Mouse (Mus musculus) kidney, adult 2 months (tissue): Measurements from ENCODE around the gene Cep63. TPM values are rescaled to one million over a fixed set of nuclear protein-coding genes. Genes with fewer than 3 reads are reported as not detected.
A peak's percentile ranks its signal among the peaks of the same experiment; 100 is the strongest.

Source experiments
- DNase-seq: peaks from one replicate; pipeline ENCODE4 v3.0.0; 2021
- H3K27ac ChIP-seq: fragments of 200-500 bp; 2 replicates; pipeline ENCODE4 v1.5.1; 2012; ENCODE audit warnings: low read depth, low read length, control low read depth, inconsistent platforms; ENCODE audit not compliant: insufficient read depth
- H3K27me3 ChIP-seq: fragments of 200-500 bp; replicated peaks from 2 replicates; pipeline ENCODE4 v1.6.1; 2012; ENCODE audit warnings: mild to moderate bottlenecking, moderate library complexity, low read length, inconsistent platforms; ENCODE audit not compliant: control insufficient read depth, insufficient read depth
- H3K36me3 ChIP-seq: fragments of 200-500 bp; 2 replicates; pipeline ENCODE4 v1.6.1; 2012; ENCODE audit warnings: mild to moderate bottlenecking, moderate library complexity, low read length, inconsistent platforms; ENCODE audit not compliant: control insufficient read depth, insufficient read depth
- H3K4me1 ChIP-seq: fragments of 200-500 bp; 2 replicates; pipeline ENCODE4 v1.6.1; 2011; ENCODE audit warnings: low read length; ENCODE audit not compliant: control insufficient read depth, insufficient read depth
- H3K4me3 ChIP-seq: fragments of 200-500 bp; 2 replicates; pipeline ENCODE4 v1.5.1; 2011; ENCODE audit warnings: mild to moderate bottlenecking, low read depth, low read length, control low read depth; ENCODE audit not compliant: insufficient read depth
- CTCF ChIP-seq: fragments of 200-500 bp; conservative IDR thresholded peaks from 2 replicates; pipeline ENCODE4 v1.5.1; 2011; ENCODE audit warnings: low read depth, mild to moderate bottlenecking, control low read depth, low read length, moderate library complexity, mixed read lengths; ENCODE audit not compliant: insufficient read depth, insufficient read length
- POLR2A ChIP-seq: fragments of 200-500 bp; IDR thresholded peaks from one replicate; pipeline ENCODE4 v1.6.1; 2011; ENCODE audit warnings: low read depth, low read length, control low read depth
- WGBS: fragments of 180-500 bp; shearing (Covaris S2); methylation state at CpG from one replicate; pipeline ENCODE4 v1.1.7; 2018; 5-methylcytosine and 5-hydroxymethylcytosine counted together
- polyA plus RNA-seq: library from polyadenylated mRNA; depleted of rRNA; stranded (reverse); fragments of >200 nt; gene quantifications from 2 replicates; pipeline ENCODE4 v1.2.3, GENCODE M21; 2012

The Cep63 gene
- polyA plus RNA-seq, 1 experiment, result 6.9 TPM

DNA sequence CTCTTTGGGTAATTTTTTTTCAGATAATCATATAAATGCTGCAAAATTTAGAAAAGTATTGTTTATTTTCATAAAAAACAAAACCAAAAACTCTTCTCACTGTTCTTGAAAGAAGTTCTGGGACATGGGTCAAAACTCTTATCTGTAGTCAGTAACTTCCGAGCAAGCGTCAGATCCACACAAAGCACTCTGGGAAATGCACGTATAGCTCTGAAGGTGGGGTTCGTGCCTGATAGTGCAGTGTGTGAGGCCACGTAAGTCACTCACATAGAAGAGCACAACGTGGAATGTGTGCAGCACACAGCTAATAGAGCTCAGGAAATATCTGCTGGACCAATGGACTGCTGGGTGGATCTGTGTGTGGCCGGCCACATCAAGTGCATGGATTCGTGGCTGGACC, 13.2 kb upstream of the Cep63 start:
- Histone ChIP-seq H3K36me3 (no peaks in the 10 kb centered on the region), H3K4me3 (no peak overlapping the region), H3K27ac (0 out of 2 replicates have a peak overlapping the region, but pooled peaks have one; percentile 4), H3K4me1 (no peaks in the 10 kb centered on the region), H3K27me3 (no peaks in the 10 kb centered on the region)
- 71% methylated on average over 8 of the region's 8 CpGs for WGBS
- no peak for TF ChIP-seq CTCF
- TF ChIP-seq POLR2A, result no peak
- DNase-seq, result no peak

- WGBS, result 51% methylated on average over 7 of the region's 7 CpGs
- Histone ChIP-seq H3K27ac (peak overlapping the region; percentile 11; the same call in 1 of the 2 replicates), H3K4me1 (no peaks in the 10 kb centered on the region)
Observed at GRCm38 (mm10) chr9:102638963-102639362, 12.6 kb upstream of the Cep63 start.

GRCm38 (mm10) chr9:102637115-102637514, 10.8 kb upstream of the Cep63 start:
- 39% methylated on average over 4 of the region's 4 CpGs for WGBS
- TF ChIP-seq CTCF (no peak), POLR2A (no peak)

More at GRCm38 (mm10) chr9:102638963-102639362, 12.6 kb upstream of the Cep63 start:
- peak; percentile 45 for DNase-seq
- Histone ChIP-seq H3K36me3 (no peaks in the 10 kb centered on the region), H3K4me3 (no peak overlapping the region), H3K27me3 (no peaks in the 10 kb centered on the region)
- TF ChIP-seq POLR2A (no peak), CTCF (no peak)

DNA sequence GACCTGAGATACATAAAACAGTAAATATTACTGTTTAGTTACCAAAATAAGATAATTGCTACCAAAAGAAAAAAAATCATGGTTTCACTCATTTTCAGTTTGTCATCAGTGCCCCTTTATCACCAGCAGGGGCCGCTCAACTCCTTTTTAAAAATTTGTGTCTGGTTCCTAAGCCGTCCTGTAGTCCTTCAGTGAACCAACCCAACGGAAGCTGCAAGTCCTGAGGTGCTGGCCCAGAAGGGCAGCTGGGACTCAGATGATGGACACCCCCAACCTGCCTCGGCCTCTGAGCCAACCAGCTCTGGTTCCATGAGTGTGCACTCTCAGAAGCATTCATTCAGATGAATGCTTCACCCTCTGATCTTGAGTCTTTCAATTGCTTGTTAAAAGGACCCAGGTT, 10.2 kb upstream of the Cep63 start:
- Histone ChIP-seq H3K4me3 (no peak overlapping the region), H3K27ac (no peak overlapping the region), H3K36me3 (no peaks in the 10 kb centered on the region; the same call in 1 of the 2 replicates), H3K4me1 (no peaks in the 10 kb centered on the region; the same call in 1 of the 2 replicates), H3K27me3 (no peaks in the 10 kb centered on the region)
- DNase-seq, result peak; percentile 74
- 3% methylated on average over 4 of the region's 4 CpGs for WGBS
- TF ChIP-seq CTCF (peak; percentile 50), POLR2A (no peak)

More at GRCm38 (mm10) chr9:102637115-102637514, 10.8 kb upstream of the Cep63 start:
- no peak overlapping the region for H3K4me3 ChIP-seq
- no peaks in the 10 kb centered on the region for H3K27me3 ChIP-seq
- DNase-seq, result no peak
- no peaks in the 10 kb centered on the region for H3K36me3 ChIP-seq
- no peak overlapping the region for H3K27ac ChIP-seq
- H3K4me1 ChIP-seq, result no peaks in the 10 kb centered on the region; the same call in 1 of the 2 replicates

DNA sequence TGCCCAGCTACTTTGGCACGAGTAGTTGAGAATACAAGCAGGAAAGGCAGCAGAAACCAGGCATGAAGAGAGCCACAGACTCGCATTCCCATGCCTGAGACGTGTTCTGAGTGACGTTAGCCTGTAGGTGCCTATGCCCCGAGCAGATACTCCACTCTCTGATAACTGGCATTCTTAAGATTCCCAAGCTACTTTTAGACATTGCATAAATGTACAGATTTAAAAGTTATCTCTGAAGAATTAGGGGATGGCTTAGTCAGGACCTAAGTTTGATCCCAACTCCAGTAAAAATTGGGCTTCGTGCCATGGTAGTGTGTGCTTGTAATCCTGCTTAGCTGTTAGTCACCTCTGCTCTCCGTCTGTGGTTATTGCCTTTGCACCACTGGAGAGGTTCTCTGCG, 8.1 kb upstream of the Cep63 start:
- no peak overlapping the region for H3K4me3 ChIP-seq
- 81% methylated on average over 8 of the region's 8 CpGs for WGBS
- no peak for DNase-seq
- H3K27ac ChIP-seq, result no peak overlapping the region
- H3K36me3 ChIP-seq, result no peaks in the 10 kb centered on the region; the same call in 1 of the 2 replicates
- TF ChIP-seq POLR2A (no peak), CTCF (no peak)
- H3K4me1 ChIP-seq, result no peaks in the 10 kb centered on the region; the same call in 1 of the 2 replicates
- H3K27me3 ChIP-seq, result no peaks in the 10 kb centered on the region

DNA sequence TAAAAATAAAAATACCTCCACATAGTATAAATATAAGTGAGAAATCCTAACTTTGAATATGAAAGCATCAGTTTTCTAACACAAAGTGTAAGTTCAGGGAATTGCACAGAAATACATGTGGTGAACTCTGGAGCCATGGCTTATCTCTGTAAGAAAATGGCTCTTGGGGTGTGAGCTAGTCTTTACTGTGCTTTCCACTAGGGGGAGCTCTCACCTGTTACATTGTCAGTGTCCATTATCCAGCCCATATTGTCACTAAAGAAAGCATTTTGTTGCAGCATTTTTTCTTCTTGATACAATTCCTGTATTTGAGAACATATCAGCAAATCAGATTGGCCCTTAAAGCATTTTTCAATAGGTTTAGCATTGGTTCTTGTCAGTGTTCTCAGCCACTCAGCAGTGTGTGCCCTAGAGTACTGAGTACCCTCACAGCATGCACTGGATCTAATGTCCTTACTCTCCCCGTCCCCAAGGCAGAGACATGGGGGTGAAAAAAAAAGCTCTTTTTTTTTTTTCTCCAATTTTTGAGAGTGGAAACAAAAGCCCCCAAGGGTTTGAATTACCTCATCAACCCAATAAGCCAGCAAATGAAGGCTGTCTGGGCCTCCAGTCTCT, 6.7 kb upstream of the Cep63 start:
- H3K4me3 ChIP-seq, result no peak overlapping the region
- no peaks in the 10 kb centered on the region; the same call in 1 of the 2 replicates for H3K36me3 ChIP-seq
- DNase-seq, result peak; percentile 78
- no peaks in the 10 kb centered on the region; the same call in 1 of the 2 replicates for H3K4me1 ChIP-seq
- TF ChIP-seq POLR2A (no peak), CTCF (peak; percentile 41)
- H3K27ac ChIP-seq, result no peak overlapping the region
- no peaks in the 10 kb centered on the region for H3K27me3 ChIP-seq
- WGBS, result 69% methylated on average over 1 of the region's 1 CpGs

- H3K27ac ChIP-seq, result no peak overlapping the region
- H3K4me3 ChIP-seq, result no peak overlapping the region
- DNase-seq, result peak; percentile 21
- no peaks in the 10 kb centered on the region; the same call in 1 of the 2 replicates for H3K36me3 ChIP-seq
- 80% methylated on average over 4 of the region's 4 CpGs for WGBS
- H3K4me1 ChIP-seq, result peaks cover 6% of the 10 kb centered on the region; the same call in 1 of the 2 replicates
- no peak for TF ChIP-seq POLR2A
- TF ChIP-seq CTCF, result no peak
- H3K27me3 ChIP-seq, result no peaks in the 10 kb centered on the region
Observed at GRCm38 (mm10) chr9:102632173-102632572, 5.8 kb upstream of the Cep63 start.
